Mouse (Mus musculus) cerebellum, adult 11 months (tissue): Measurements from ENCODE around the gene Rag2.
A peak's percentile ranks its signal among the peaks of the same experiment; 100 is the strongest.

Experiments used
- DNase-seq: peaks from one replicate; pipeline ENCODE4 v3.0.0; 2022

Gene Rag2

GRCm38 (mm10) chr2:101624526-101624925 lies at the start of gene Rag2:
TSS of gene Rag2 (plus strand) at chr2:101624718.
- DNase-seq = no peak

- no peak for DNase-seq
These were observed 47.3 kb upstream of the Rag2 start for GRCm38 (mm10) chr2:101577243-101577642.

- no peak for DNase-seq
These were observed 44.5 kb upstream of the Rag2 start for GRCm38 (mm10) chr2:101580027-101580426.

- DNase-seq = no peak
These were observed 44.1 kb upstream of the Rag2 start for GRCm38 (mm10) chr2:101580428-101580827.

GRCm38 (mm10) chr2:101580977-101581376 lies 43.5 kb upstream of the Rag2 start:
- no peak for DNase-seq

GRCm38 (mm10) chr2:101581418-101581817 lies 43.1 kb upstream of the Rag2 start:
- DNase-seq = peak; percentile 26

- DNase-seq = no peak
These were observed 33.2 kb upstream of the Rag2 start for GRCm38 (mm10) chr2:101591356-101591755.

- no peak for DNase-seq
These were observed 32.3 kb upstream of the Rag2 start for GRCm38 (mm10) chr2:101592023-101592841.

GRCm38 (mm10) chr2:101592886-101593285 lies 31.6 kb upstream of the Rag2 start:
- DNase-seq = no peak

GRCm38 (mm10) chr2:101594681-101595080 lies 29.8 kb upstream of the Rag2 start:
- DNase-seq = no peak

GRCm38 (mm10) chr2:101597186-101597585 lies 27.3 kb upstream of the Rag2 start:
- no peak for DNase-seq

GRCm38 (mm10) chr2:101598190-101599181 lies 26.0 kb upstream of the Rag2 start:
- peak; percentile 31 for DNase-seq

- DNase-seq = peak; percentile 58
These were observed 23.8 kb upstream of the Rag2 start for GRCm38 (mm10) chr2:101600703-101601102.

- no peak for DNase-seq
These were observed 21.4 kb upstream of the Rag2 start for GRCm38 (mm10) chr2:101603099-101603498.

GRCm38 (mm10) chr2:101608232-101608894 lies 16.2 kb upstream of the Rag2 start:
- no peak for DNase-seq

GRCm38 (mm10) chr2:101610861-101611260 lies 13.7 kb upstream of the Rag2 start:
- DNase-seq = no peak

GRCm38 (mm10) chr2:101615464-101616305 lies 8.8 kb upstream of the Rag2 start:
- no peak for DNase-seq

GRCm38 (mm10) chr2:101618373-101618772 lies 6.1 kb upstream of the Rag2 start:
- no peak for DNase-seq

- no peak for DNase-seq
These were observed 3.6 kb upstream of the Rag2 start for GRCm38 (mm10) chr2:101620899-101621298.

GRCm38 (mm10) chr2:101621611-101622010 lies 2.9 kb upstream of the Rag2 start:
- DNase-seq = no peak

- DNase-seq = no peak
These were observed 1.5 kb upstream of the Rag2 start for GRCm38 (mm10) chr2:101623042-101623441.

- DNase-seq = no peak
These were observed 507 bp upstream of the Rag2 start for GRCm38 (mm10) chr2:101624011-101624410.
